Mouse (Mus musculus) c-Kit-positive CD71-positive TER-119-positive erythroid progenitor cells, embryonic 14.5 days (primary cell): Measurements from ENCODE around the gene Lrrc4c.

Source experiments
- DNase-seq: peaks from one replicate; pipeline ENCODE4 v3.0.0-alpha.2; 2013; ENCODE audit warnings: low spot score

The Lrrc4c gene

GRCm38 (mm10) chr2:96853797-96854196, 535.8 kb downstream of the Lrrc4c start:
- DNase-seq = no peak

- DNase-seq = no peak
These were observed 558.1 kb downstream of the Lrrc4c start for GRCm38 (mm10) chr2:96876062-96876461.

GRCm38 (mm10) chr2:96949531-96949930, 631.6 kb downstream of the Lrrc4c start:
- no peak for DNase-seq

GRCm38 (mm10) chr2:96999521-96999920, 681.6 kb downstream of the Lrrc4c start:
- no peak for DNase-seq

GRCm38 (mm10) chr2:97018319-97018718, 700.4 kb downstream of the Lrrc4c start:
- no peak for DNase-seq

GRCm38 (mm10) chr2:97026991-97027390, 709.0 kb downstream of the Lrrc4c start:
- DNase-seq = no peak

- DNase-seq = no peak
These were observed 709.6 kb downstream of the Lrrc4c start for GRCm38 (mm10) chr2:97027585-97027984.

GRCm38 (mm10) chr2:97036401-97036800, 718.4 kb downstream of the Lrrc4c start:
- no peak for DNase-seq

GRCm38 (mm10) chr2:97037024-97037814, 719.2 kb downstream of the Lrrc4c start:
- DNase-seq = no peak

GRCm38 (mm10) chr2:97044016-97044415, 726.0 kb downstream of the Lrrc4c start:
- no peak for DNase-seq

- DNase-seq = no peak
These were observed 727.7 kb downstream of the Lrrc4c start for GRCm38 (mm10) chr2:97045628-97046027.

- DNase-seq = no peak
These were observed 762.2 kb downstream of the Lrrc4c start for GRCm38 (mm10) chr2:97080156-97080555.

- no peak for DNase-seq
These were observed 780.0 kb downstream of the Lrrc4c start for GRCm38 (mm10) chr2:97097965-97098364.

- no peak for DNase-seq
These were observed 785.6 kb downstream of the Lrrc4c start for GRCm38 (mm10) chr2:97103398-97104162.

- no peak for DNase-seq
These were observed 806.3 kb downstream of the Lrrc4c start for GRCm38 (mm10) chr2:97124246-97124645.

GRCm38 (mm10) chr2:97138454-97138853, 820.5 kb downstream of the Lrrc4c start:
- DNase-seq = no peak

- no peak for DNase-seq
These were observed 833.7 kb downstream of the Lrrc4c start for GRCm38 (mm10) chr2:97151626-97152194.

GRCm38 (mm10) chr2:97165745-97166144, 847.8 kb downstream of the Lrrc4c start:
- DNase-seq = no peak

GRCm38 (mm10) chr2:97178399-97178798, 860.4 kb downstream of the Lrrc4c start:
- DNase-seq = no peak

GRCm38 (mm10) chr2:97196968-97197606, 879.1 kb downstream of the Lrrc4c start:
- no peak for DNase-seq

GRCm38 (mm10) chr2:97232966-97233365, 915.0 kb downstream of the Lrrc4c start:
- no peak for DNase-seq

- DNase-seq = no peak
These were observed 916.1 kb downstream of the Lrrc4c start for GRCm38 (mm10) chr2:97234074-97234473.
